Mouse (Mus musculus) embryonic facial prominence, embryonic 11.5 days (tissue): ENCODE data around the gene Epp13. TPM values are rescaled to one million over a fixed set of nuclear protein-coding genes. Genes with fewer than 3 reads are reported as not detected.
"Not testable (repeated sequence)": the region's sequence is repeated elsewhere in the genome, so short reads cannot be mapped to it uniquely, and the experiment has no call there.

Experiments
- ATAC-seq: fragments of 200-750 bp; cut with Nextera tagmentation; replicated peaks from 2 replicates; pipeline ENCODE4 v1.8.0; 2017; ENCODE audit warnings: low read depth; ENCODE audit not compliant: insufficient number of reproducible peaks, low FRiP score, low TSS enrichment
- DNase-seq: peaks from one replicate; pipeline ENCODE4 v3.0.0-alpha.2; 2015; ENCODE audit warnings: low spot score
- H3K27ac ChIP-seq: fragments of 300-500 bp; sonication (generic); replicated peaks from 2 replicates; pipeline ENCODE4 v1.5.1; 2014; ENCODE audit warnings: mild to moderate bottlenecking, low read depth, low read length, control low read depth
- H3K27me3 ChIP-seq: fragments of 300-500 bp; sonication (generic); 2 replicates; pipeline ENCODE4 v1.6.1; 2014; ENCODE audit warnings: mild to moderate bottlenecking, low read length, moderate library complexity, mixed read lengths; ENCODE audit not compliant: control insufficient read depth, insufficient read depth
- H3K36me3 ChIP-seq: fragments of 300-500 bp; sonication (generic); replicated peaks from 2 replicates; pipeline ENCODE4 v1.6.1; 2014; ENCODE audit warnings: low read depth, mild to moderate bottlenecking, low read length, moderate library complexity, mixed read lengths; ENCODE audit not compliant: control insufficient read depth, insufficient read depth
- H3K4me1 ChIP-seq: fragments of 300-500 bp; sonication (generic); 2 replicates; pipeline ENCODE4 v1.6.1; 2014; ENCODE audit warnings: low read length, mixed read lengths; ENCODE audit not compliant: control insufficient read depth, insufficient read depth
- H3K4me2 ChIP-seq: fragments of 300-500 bp; sonication (generic); 2 replicates; pipeline ENCODE4 v1.6.1; 2014; ENCODE audit warnings: low read depth, mild to moderate bottlenecking, control low read depth, low read length, moderate library complexity
- H3K4me3 ChIP-seq: fragments of 300-500 bp; sonication (generic); 2 replicates; pipeline ENCODE4 v1.5.1; 2014; ENCODE audit warnings: low read depth, low read length, control low read depth
- H3K9ac ChIP-seq: fragments of 300-500 bp; sonication (generic); replicated peaks from 2 replicates; pipeline ENCODE4 v1.6.1; 2014; ENCODE audit warnings: mild to moderate bottlenecking, control low read depth, low read length
- H3K9me3 ChIP-seq: fragments of 300-500 bp; sonication (generic); replicated peaks from 2 replicates; pipeline ENCODE4 v1.6.1; 2016; ENCODE audit warnings: mild to moderate bottlenecking, low read length, inconsistent platforms, mixed read lengths; ENCODE audit not compliant: control insufficient read depth
- WGBS: fragments of 180-500 bp; shearing (Covaris S2); extraction: QIAGEN DNeasy Blood & Tissue Kit; methylation state at CpG from one replicate; pipeline ENCODE4 v1.1.7; 2014; 5-methylcytosine and 5-hydroxymethylcytosine counted together
- polyA plus RNA-seq: library from polyadenylated mRNA; unstranded; fragments of >200 nt; fragmentation: Nextera tagmentation; extraction: Ambion mirVana; gene quantifications from 2 replicates; pipeline ENCODE4 v1.2.1, GENCODE M21; 2014

Epp13 gene
- polyA plus RNA-seq: not detected in 2 replicates

DNA sequence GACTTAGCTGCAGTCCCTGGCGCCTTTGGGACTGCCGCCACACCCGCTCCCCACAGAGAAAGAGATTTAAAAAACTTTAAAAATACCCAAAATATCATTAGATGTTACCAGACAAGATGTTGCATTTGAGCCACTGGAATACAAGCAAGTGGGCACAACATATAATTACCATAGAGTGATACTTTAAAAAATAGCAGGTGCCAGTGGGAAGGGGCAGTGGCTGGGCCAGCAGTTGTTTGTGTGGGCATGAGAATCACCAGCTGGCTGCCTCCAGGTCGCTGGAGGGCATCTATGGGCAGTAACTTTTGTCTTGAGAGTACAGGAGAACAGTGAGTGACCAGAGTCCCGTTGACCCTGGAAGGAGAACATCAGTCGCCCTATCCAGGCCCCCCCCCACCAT lies at the start of gene Epp13:
Epp13 (plus strand) TSS at position 301 of the 400 bp plus-strand sequence.
- no peaks in the 10 kb centered on the region for H3K36me3 ChIP-seq
- H3K9ac ChIP-seq: no peak within 1 kb of the TSS
- no peak for DNase-seq
- 78% methylated on average over 6 of the region's 6 CpGs for WGBS
- no peak within 1 kb of the TSS for H3K4me2 ChIP-seq
- no peaks in the 10 kb centered on the region for H3K4me1 ChIP-seq
- ATAC-seq: no peak
- no peaks in the 10 kb centered on the region for H3K9me3 ChIP-seq
- H3K27ac ChIP-seq: no peak within 1 kb of the TSS
- no peak within 1 kb of the TSS for H3K4me3 ChIP-seq
- no peaks in the 10 kb centered on the region for H3K27me3 ChIP-seq

DNA sequence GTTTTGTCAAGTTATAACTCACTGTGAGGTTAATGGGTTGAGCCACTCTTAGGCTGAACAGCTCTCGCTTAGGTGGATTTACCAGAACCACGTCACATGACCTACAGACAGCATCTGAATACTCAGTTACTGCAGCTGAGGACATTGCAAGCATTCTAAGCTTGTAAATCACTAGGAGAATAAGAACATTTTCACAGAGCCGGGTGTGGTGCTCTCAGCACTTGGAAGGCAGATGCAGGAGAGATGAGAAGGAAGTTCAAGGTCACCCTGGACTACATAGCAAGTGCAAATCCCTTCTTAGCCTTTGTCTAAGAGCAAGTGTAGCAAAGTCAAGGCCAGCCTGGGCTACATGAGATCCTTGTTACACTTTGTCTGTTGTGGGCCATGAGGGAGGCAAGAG lies 48.3 kb upstream of the Epp13 start:
- 85% methylated on average over 3 of the region's 3 CpGs for WGBS
- H3K4me3 ChIP-seq: no peak overlapping the region
- no peak for ATAC-seq

DNA sequence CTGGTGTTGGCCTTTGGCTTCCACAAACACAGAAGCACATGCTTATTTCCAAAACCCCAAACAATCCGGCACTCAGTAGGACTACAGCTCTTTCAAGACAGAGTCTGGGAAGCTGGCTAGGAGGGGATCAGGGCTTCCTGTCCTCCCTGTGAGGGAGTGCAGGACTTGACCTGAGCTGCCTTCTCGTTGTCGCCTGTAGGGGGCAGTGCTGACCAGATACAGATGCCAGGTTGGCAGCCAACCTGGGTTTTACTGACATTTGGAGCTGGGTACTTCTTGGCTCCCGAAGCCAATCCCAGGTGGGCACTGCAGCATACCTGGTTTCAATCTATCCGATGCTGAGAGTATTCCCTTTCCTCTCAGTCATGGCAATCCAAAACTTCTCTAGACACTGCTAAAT lies 39.4 kb upstream of the Epp13 start:
- no peak for DNase-seq
- H3K36me3 ChIP-seq: no peaks in the 10 kb centered on the region
- H3K9me3 ChIP-seq: no peaks in the 10 kb centered on the region
- WGBS: 51% methylated on average over 5 of the region's 5 CpGs
- no peaks in the 10 kb centered on the region for H3K27me3 ChIP-seq
- H3K4me3 ChIP-seq: no peak overlapping the region
- no peak overlapping the region for H3K4me2 ChIP-seq
- no peak overlapping the region for H3K9ac ChIP-seq
- ATAC-seq: no peak
- no peak overlapping the region for H3K27ac ChIP-seq
- H3K4me1 ChIP-seq: no peaks in the 10 kb centered on the region

More for the DNA sequence above, 48.3 kb upstream of the Epp13 start:
- Histone ChIP-seq H3K27ac (no peak overlapping the region), H3K27me3 (no peaks in the 10 kb centered on the region), H3K36me3 (no peaks in the 10 kb centered on the region), H3K9ac (no peak overlapping the region), H3K4me1 (no peaks in the 10 kb centered on the region), H3K9me3 (no peaks in the 10 kb centered on the region), H3K4me2 (no peak overlapping the region)
- no peak for DNase-seq

DNA sequence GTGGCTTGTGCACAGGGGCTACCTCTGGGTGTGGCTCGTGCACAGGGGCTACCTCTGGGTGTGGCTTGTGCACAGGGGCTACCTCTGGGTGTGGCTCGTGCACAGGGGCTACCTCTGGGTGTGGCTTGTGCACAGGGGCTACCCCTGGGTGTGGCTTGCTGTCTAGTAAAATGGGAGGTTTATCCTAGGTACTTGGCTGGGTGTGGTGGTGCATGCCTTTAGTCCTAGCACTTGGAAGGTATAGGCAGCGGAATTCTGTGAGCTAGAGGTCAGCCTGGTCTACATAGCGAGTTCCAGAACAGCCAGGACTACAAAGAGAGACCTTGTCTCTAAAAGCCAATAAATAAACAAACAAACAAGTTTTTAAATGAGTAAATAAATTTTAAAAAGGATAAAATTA lies 37.8 kb upstream of the Epp13 start:
- not testable (repeated sequence) for H3K4me1 ChIP-seq, DNase-seq, H3K4me2 ChIP-seq, H3K36me3 ChIP-seq, H3K9me3 ChIP-seq, ATAC-seq, H3K9ac ChIP-seq, H3K4me3 ChIP-seq, H3K27ac ChIP-seq, H3K27me3 ChIP-seq
- WGBS: 83% methylated on average over 2 of the region's 4 CpGs

DNA sequence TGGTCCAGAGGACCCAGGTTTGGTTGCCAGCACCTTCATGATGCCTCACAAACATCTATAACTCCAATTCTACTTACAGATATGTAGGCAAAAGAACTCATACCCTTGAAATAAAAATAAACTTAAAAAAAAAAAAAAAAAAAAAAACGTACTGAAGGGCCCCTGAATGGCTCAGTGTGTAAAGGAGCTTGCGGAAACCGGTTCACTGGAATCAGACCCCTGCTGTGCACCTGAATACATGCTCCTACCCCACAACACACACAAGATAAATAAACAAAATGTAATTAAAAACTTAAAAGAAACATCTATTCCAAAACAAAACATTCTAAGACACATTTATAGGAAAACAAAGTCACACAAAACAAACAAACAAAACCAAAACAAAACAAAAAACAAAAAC lies 32.4 kb upstream of the Epp13 start:
- Histone ChIP-seq H3K36me3 (no peaks in the 10 kb centered on the region), H3K9me3 (no peaks in the 10 kb centered on the region), H3K4me3 (no peak overlapping the region), H3K4me2 (no peak overlapping the region), H3K9ac (no peak overlapping the region), H3K27me3 (no peaks in the 10 kb centered on the region), H3K4me1 (no peaks in the 10 kb centered on the region), H3K27ac (no peak overlapping the region)
- 51% methylated on average over 3 of the region's 3 CpGs for WGBS
- DNase-seq (no peak), ATAC-seq (no peak)

DNA sequence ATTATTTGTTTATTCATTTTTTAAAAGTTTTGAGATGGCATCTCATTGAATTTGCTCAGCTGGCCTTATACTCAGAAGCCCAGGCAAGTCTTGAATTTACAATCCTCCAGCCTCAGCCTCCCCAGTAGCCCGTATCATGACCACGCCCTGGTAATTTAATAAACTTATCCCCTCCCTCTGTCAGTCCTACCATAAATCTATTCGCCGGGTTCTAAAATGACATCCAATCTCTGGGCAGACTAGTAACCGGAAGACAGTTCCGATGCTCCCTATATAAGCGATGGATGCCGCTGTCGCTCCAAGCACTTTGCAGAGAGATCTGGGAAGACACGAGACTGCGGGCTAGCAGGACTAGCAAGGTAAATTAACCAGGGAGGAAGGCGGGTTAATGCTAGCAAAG lies 30.5 kb upstream of the Epp13 start, which contains the start of gene Zscan5b:
Zscan5b (plus strand) TSS at position 301 of the 400 bp plus-strand sequence.
- Histone ChIP-seq H3K36me3 (no peaks in the 10 kb centered on the region), H3K4me2 (no peak within 1 kb of the TSS), H3K9me3 (no peaks in the 10 kb centered on the region), H3K27ac (no peak within 1 kb of the TSS), H3K27me3 (no peaks in the 10 kb centered on the region), H3K4me1 (no peaks in the 10 kb centered on the region), H3K4me3 (no peak within 1 kb of the TSS), H3K9ac (no peak within 1 kb of the TSS)
- DNase-seq: no peak
- ATAC-seq: no peak
- 94% methylated on average over 12 of the region's 12 CpGs for WGBS

DNA sequence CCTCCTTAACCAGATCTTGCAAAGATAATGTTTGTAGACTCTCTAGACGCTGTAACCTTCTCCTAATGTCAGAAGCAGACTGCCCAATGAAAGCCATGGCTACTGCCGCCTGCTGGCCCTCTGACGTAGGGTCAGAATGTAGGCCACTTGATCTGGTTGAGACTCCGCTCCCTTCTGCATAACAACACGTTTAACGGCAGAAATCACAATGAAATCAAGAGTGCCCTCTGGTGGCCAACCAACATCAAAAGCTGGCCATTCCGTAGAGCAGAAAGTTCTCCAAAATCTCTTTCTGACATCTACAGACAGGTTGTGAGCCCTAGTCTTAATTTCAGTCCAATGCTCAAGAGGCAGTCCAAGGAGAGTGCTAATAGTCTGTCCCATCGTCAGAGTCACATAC lies 24.0 kb upstream of the Epp13 start:
- H3K9ac ChIP-seq, H3K27me3 ChIP-seq, H3K4me1 ChIP-seq, DNase-seq, H3K36me3 ChIP-seq, ATAC-seq, H3K27ac ChIP-seq, H3K9me3 ChIP-seq, H3K4me2 ChIP-seq, H3K4me3 ChIP-seq: not testable (repeated sequence)
- WGBS: 53% methylated on average over 8 of the region's 8 CpGs

DNA sequence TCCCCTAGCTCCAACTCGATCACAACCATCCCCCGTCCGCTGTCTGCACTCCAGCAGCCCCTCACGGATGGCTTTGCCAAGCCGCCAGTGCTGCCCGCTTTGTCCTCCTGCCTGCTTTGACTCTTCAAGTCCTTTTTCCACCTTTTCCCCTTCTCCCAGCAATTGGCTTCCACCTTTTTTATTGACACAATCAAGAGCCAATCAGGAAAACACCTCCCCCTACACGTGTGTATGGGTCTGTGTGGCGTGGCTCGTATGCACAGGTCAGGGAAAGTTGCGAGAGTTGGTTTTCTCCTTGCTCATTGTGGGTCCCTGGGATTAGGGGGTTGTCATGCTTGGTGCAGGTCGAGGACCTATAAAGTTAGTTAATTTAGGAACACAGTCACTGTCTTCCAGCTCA lies 12.7 kb upstream of the Epp13 start:
- no peak for ATAC-seq
- no peaks in the 10 kb centered on the region for H3K9me3 ChIP-seq
- no peaks in the 10 kb centered on the region for H3K36me3 ChIP-seq
- WGBS: 52% methylated on average over 11 of the region's 11 CpGs
- DNase-seq: no peak
- H3K27ac ChIP-seq: no peak overlapping the region
- H3K4me1 ChIP-seq: no peaks in the 10 kb centered on the region
- no peak overlapping the region for H3K4me3 ChIP-seq
- H3K4me2 ChIP-seq: no peak overlapping the region
- H3K27me3 ChIP-seq: no peaks in the 10 kb centered on the region
- H3K9ac ChIP-seq: no peak overlapping the region
